Mouse (Mus musculus) frontal cortex, postnatal 25 days (tissue): Measurements from ENCODE around the gene Gabarap.
"Not testable (repeated sequence)": the region's sequence is repeated elsewhere in the genome, so short reads cannot be mapped to it uniquely, and the experiment has no call there.

Source experiments
- DNase-seq, 2 experiments: peaks; one replicate each; pipeline ENCODE4 v3.0.0; 2022; ENCODE audit warnings: low spot score in 2 of 2

Gabarap gene

DNA sequence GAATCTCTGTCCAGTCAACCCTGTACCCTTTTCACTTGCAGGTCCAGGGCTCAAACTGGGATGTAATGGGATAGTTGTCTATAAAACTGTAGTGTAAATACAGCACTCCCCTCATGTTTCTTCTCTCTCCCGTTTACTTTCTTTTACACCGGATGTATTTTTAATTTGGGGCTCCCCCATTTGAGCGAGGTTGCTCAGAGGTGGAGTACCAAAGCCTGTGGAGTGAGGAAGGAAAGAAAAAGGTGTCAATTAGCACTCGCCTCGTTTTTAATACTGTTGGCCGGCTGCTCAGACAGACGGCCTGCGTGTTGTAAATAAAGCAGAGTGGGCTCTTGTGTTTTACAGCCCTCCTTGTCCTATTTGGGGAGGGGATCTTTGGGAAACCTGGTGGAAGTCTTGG lies 8.7 kb downstream of the Gabarap start:
- no peak for DNase-seq

DNA sequence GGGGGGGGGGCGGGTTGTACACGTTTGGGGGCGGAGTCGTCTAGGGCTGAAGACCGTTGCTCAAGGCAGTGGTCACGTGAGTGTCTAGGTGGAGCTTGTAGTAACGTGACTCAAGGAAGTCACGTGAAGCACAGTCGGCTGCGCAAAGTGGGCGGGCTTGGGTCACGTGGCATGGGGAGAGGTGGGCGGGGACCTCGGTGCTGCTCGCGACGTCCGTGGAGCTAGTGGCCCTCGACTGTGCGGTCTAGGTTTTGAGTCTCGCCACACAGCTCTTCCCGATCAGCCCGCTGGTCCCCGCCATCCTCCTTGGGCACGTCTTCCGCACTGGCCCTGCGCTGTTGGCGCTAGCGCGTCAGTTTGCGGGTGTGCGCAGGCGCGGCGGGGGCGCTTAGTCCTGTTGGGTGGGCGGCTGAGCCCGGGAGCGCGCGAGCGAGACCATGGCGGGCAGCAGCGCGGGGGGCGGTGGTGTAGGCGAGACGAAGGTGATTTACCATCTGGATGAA lies 9.5 kb downstream of the Gabarap start, which contains the start of gene Dvl2:
TSS of gene Dvl2 (plus strand) at position 200 of the 503 bp plus-strand sequence.
- DNase-seq: peak; percentile 70 to 78

DNA sequence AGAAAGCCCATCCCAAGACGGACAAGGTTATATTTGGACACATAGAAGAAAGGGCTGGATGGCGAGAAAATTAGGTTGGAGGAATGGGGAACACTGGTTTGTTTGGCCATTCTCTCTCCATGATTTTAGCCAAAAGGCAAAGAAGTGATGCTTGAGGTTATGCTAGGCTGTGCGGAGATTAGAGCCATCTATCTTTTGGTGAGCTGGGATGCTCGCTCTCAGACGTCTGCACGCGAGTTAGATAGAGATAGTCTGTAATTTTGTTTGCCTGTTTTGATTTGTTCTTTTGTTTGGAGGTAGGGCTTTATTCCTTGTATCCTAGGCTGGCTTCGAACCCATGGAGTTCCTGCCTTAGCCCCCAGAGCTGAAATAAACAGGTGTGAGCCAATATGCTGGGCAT lies 10.2 kb downstream of the Gabarap start:
- DNase-seq: no peak

GRCm38 (mm10) chr11:70001865-70002264 lies 10.9 kb downstream of the Gabarap start:
- DNase-seq: no peak

GRCm38 (mm10) chr11:70002471-70002870 lies 11.5 kb downstream of the Gabarap start:
- no peak for DNase-seq

- DNase-seq: no peak
Measured at GRCm38 (mm10) chr11:70005521-70005920, 14.6 kb downstream of the Gabarap start.

- DNase-seq: no peak
Measured at GRCm38 (mm10) chr11:70010033-70010432, 19.1 kb downstream of the Gabarap start.

GRCm38 (mm10) chr11:70010548-70010947 lies 19.6 kb downstream of the Gabarap start:
- no peak for DNase-seq

DNA sequence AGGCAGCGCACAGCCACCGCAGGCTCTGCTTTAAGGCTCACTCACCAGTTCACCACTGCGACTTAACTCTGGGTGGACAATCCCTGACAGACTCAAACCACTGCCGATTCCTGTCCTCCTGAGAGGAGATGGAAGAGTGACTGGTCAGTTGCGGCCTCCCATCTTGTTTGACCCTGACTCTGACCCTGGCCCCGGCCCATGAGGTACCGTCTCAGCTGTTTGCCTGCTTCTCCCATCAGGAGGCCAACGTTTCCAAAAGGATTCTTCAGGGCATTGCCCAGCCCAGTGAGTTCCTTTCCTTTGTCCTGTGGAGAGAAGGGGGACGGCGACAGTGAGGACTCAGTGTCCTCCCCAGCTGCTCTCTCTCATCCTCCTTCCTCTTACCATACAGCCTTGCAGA lies 20.0 kb downstream of the Gabarap start:
- no peak for DNase-seq

DNA sequence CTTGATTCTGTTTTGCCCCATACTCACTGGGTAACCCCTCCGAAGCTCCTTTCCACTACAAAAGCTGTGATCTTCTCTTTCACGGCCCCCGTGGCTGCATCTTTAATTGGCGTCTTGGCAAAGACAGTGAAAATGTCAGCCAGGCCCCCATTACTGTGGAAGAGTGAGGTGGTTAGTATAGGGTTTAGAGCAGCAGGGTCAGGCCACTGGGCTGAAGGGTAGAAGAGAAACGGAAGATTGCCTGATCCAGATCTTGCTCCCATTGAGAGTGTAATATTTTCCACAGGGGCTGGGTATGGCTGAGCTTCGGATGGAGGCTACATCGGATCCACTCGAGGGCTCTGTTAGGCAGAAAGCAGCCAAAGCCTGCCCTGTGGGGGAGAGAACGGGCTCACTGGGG lies 22.0 kb downstream of the Gabarap start:
- DNase-seq: no peak

GRCm38 (mm10) chr11:70013408-70013807 lies 22.5 kb downstream of the Gabarap start:
- DNase-seq: no peak

GRCm38 (mm10) chr11:70014051-70014450 lies 23.1 kb downstream of the Gabarap start:
- no peak for DNase-seq

GRCm38 (mm10) chr11:70014880-70015558 lies 24.1 kb downstream of the Gabarap start, which contains the start of gene Acadvl:
Gene Acadvl (minus strand): TSS chr11:70015411.
- peak; percentile 64 to 76 for DNase-seq

- DNase-seq: no peak
Measured at GRCm38 (mm10) chr11:70015677-70016076, 24.7 kb downstream of the Gabarap start.

DNA sequence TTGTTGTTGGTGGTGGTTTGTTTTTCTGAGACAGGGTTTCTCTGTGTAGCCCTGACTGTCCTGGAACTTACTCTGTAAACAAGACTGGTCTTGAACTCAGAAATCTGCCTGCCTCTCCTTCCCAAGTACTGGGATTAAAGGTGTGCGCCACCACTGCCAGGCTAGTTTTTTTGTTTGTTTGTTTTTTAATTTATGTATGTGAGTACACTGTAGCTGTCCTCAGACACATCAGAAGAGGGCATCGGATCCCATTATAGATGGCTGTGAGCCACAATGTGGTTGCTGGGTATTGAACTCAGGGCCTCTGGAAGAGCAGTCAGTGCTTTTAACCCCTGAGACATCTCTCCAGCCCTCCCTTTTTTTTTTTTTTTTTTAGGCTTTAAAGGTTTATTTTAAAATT lies 25.2 kb downstream of the Gabarap start:
- DNase-seq: not testable (repeated sequence)

DNA sequence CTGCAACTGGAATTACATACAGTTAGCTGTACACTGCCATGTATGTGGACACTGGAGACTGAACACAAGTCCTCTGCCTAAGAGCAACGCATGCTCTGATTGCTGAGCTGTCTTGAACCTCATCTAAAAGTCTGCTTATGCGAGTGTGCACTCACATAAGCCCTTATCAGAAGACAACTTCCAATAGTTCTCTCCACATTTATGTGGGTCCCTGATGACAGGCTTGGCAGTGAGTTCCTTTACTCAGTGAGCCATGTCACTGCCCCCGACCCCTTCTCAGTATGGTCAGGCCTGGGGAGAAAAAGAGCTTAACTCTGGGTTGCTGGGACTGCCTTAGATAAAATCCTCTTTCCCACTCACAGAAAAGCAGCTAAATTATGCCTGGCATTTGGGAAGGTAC lies 25.7 kb downstream of the Gabarap start, which contains the start of gene Dlg4:
TSS of gene Dlg4 (plus strand) at position 274 of the 400 bp plus-strand sequence.
- no peak for DNase-seq

DNA sequence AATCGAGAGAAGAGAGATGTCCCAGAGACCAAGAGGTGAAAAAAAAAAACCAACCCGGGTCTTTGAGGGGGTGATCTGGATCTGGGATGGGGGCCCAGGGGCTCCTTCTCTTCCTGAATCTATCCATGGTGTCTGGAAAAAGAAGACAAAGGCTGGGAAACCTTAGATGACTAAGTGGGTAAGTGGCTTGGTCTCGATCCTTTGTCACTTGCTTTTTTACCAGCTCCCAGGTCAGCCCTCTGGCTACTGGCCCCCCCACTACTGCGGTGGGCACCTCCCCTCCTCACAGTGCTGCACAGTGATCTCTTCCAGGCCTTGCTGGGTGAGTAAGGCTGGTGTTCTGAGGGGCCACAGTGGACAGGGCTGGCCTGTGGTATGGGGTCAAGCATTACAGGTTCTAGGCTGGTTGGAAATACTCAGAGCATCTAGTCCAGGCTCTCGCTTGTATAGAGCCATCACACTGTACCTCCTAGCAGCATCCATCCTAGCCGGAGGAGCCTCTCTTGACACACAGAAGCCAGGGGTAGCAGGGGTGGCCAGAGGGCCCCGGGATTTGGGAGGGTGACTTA lies 26.3 kb downstream of the Gabarap start:
- no peak for DNase-seq

- DNase-seq: peak in 1 of 2 experiments; percentile 48
Measured at GRCm38 (mm10) chr11:70018131-70018990, 27.4 kb downstream of the Gabarap start.

GRCm38 (mm10) chr11:70019495-70020021 lies 28.6 kb downstream of the Gabarap start:
- DNase-seq: no peak

GRCm38 (mm10) chr11:70020022-70020631 lies 29.2 kb downstream of the Gabarap start:
- no peak for DNase-seq

DNA sequence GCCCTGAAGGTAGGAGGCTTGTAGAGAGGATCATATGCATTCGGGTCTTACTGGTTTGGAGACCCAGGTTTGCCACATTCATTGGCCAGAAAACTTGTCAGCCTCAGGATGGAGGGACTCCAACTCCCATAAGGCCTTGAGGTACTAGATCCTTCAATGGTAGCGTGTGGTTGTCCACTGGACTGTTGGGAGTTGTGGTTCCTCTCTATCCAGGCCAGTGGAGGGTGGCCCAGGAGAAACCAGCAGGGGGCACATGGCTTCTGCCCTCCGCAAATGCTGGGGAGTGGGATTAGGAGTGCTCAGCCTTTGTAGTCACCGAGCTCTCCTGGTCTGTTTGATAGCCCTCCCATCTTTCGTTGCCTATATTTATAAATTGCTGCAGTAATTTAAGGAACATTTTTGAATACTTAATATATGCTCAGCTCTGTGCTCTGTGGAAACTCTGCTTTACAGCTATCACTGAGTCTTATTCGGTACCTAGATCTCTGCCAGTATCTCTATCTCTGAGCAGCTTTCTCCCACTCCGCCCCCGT lies 29.9 kb downstream of the Gabarap start:
- peak; percentile 46 to 54 for DNase-seq
